Mouse (Mus musculus): ENCODE measurements around the gene Hexim1.

- no peak for TF ChIP-seq POLR2A (IDR thresholded peaks at IDR 0.05; ENCODE audit: low read depth, low read length)
- no peak for TF ChIP-seq CTCF (conservative IDR thresholded peaks at IDR 0.05; ENCODE audit: insufficient read depth, insufficient read length, low read depth, low read length)
These were observed 30.4 kb downstream of the Hexim1 start for GRCm38 (mm10) chr11:103146386-103146785.
